Mouse (Mus musculus) CH12.LX (cell line): Measurements from ENCODE around the gene Procr. TPM values are rescaled to one million over a fixed set of nuclear protein-coding genes. Genes with fewer than 3 reads are reported as not detected.

Experiments used
- DNase-seq: peaks from one replicate; pipeline ENCODE4 v3.0.0-alpha.2; 2013; ENCODE audit errors: extremely low read depth
- H3K27ac ChIP-seq: 2 replicates; pipeline ENCODE4 v1.5.1; 2012; ENCODE audit warnings: low read depth, mild to moderate bottlenecking, control low read depth, moderate library complexity; ENCODE audit not compliant: insufficient read depth
- H3K27me3 ChIP-seq: replicated peaks from 2 replicates; pipeline ENCODE3; 2012; ENCODE audit warnings: inconsistent platforms
- H3K36me3 ChIP-seq, 2 experiments: replicated peaks in 1 of 2; 2 replicates each; pipeline versions ENCODE3 to v1.6.1; 2012; ENCODE audit warnings: inconsistent platforms in 1 of 2, low read length in 1 of 2, mild to moderate bottlenecking in 1 of 2, mixed read lengths in 1 of 2, moderate library complexity in 1 of 2; ENCODE audit not compliant: control insufficient read depth in 1 of 2, insufficient read depth in 1 of 2
- H3K4me1 ChIP-seq, 2 experiments: 2 replicates each; pipeline ENCODE4 v1.6.1; 2012; ENCODE audit warnings: inconsistent platforms in 1 of 2, moderate library complexity in 1 of 2; ENCODE audit not compliant: insufficient read depth in 2 of 2, control insufficient read depth in 1 of 2
- H3K4me2 ChIP-seq: 2 replicates; pipeline ENCODE4 v1.6.1; 2012; ENCODE audit warnings: low read depth, mild to moderate bottlenecking, control low read depth; ENCODE audit not compliant: poor library complexity, insufficient read depth, severe bottlenecking
- H3K4me3 ChIP-seq, 3 experiments: fragments of 150-350 bp in 1 of 3; sonication (generic) in 1 of 3; replicated peaks in 1 of 3; 2 replicates each; pipeline versions ENCODE3 to v1.5.1; 2011 to 2012; ENCODE audit warnings: low read depth in 2 of 3, low read length in 2 of 3, mild to moderate bottlenecking in 2 of 3, moderate library complexity in 2 of 3, control low read depth in 1 of 3, improper control_type of control experiment in 1 of 3, inconsistent platforms in 1 of 3, mixed read lengths in 1 of 3; ENCODE audit not compliant: poor library complexity in 1 of 3
- H3K79me2 ChIP-seq: replicated peaks from 2 replicates; pipeline ENCODE4 v1.6.1; 2012; ENCODE audit warnings: mild to moderate bottlenecking, moderate library complexity; ENCODE audit not compliant: control insufficient read depth, poor library complexity, insufficient read depth, severe bottlenecking; ENCODE audit errors: extremely low read depth
- H3K9ac ChIP-seq: 2 replicates; pipeline ENCODE4 v1.6.1; 2012; ENCODE audit warnings: low read depth, mild to moderate bottlenecking, control low read depth, moderate library complexity; ENCODE audit not compliant: insufficient read depth
- H3K9me3 ChIP-seq: replicated peaks from 2 replicates; pipeline ENCODE3; 2012; ENCODE audit warnings: low read length, inconsistent platforms, mixed read lengths
- BHLHE40 ChIP-seq: IDR thresholded peaks from 2 replicates; pipeline ENCODE4 v1.6.1; 2011; ENCODE audit warnings: mild to moderate bottlenecking, low read depth, low read length, improper control_type of control experiment
- CHD2 ChIP-seq: IDR thresholded peaks from 2 replicates; pipeline ENCODE4 v1.6.1; 2011; ENCODE audit warnings: low read length, improper control_type of control experiment
- E2F4 ChIP-seq: IDR thresholded peaks from 2 replicates; pipeline ENCODE4 v1.6.1; 2011; ENCODE audit warnings: low read depth, low read length, improper control_type of control experiment; ENCODE audit not compliant: insufficient replicate concordance
- ELF1 ChIP-seq: IDR thresholded peaks from 2 replicates; pipeline ENCODE4 v1.6.1; 2014; ENCODE audit warnings: low read depth, mild to moderate bottlenecking, inconsistent platforms, low read length, improper control_type of control experiment
- EP300 ChIP-seq: IDR thresholded peaks from 2 replicates; pipeline ENCODE4 v1.6.1; 2011; ENCODE audit warnings: low read length, improper control_type of control experiment
- GABPA ChIP-seq: IDR thresholded peaks from 2 replicates; pipeline ENCODE4 v1.6.1; 2012; ENCODE audit warnings: low read depth, low read length, improper control_type of control experiment, inconsistent platforms; ENCODE audit not compliant: insufficient replicate concordance
- JUND ChIP-seq: conservative IDR thresholded peaks from 2 replicates; pipeline ENCODE4 v1.6.1; 2011; ENCODE audit warnings: low read depth, low read length, improper control_type of control experiment
- MAFK ChIP-seq: IDR thresholded peaks from 2 replicates; pipeline ENCODE4 v1.6.1; 2011; ENCODE audit warnings: low read length, improper control_type of control experiment; ENCODE audit not compliant: insufficient replicate concordance
- MAX ChIP-seq: IDR thresholded peaks from 2 replicates; pipeline ENCODE4 v1.6.1; 2011; ENCODE audit warnings: low read length, improper control_type of control experiment
- MXI1 ChIP-seq: IDR thresholded peaks from 2 replicates; pipeline ENCODE4 v1.6.1; 2011; ENCODE audit warnings: mild to moderate bottlenecking, low read depth, low read length, improper control_type of control experiment
- MYC ChIP-seq: IDR thresholded peaks from 2 replicates; pipeline ENCODE4 v1.6.1; 2011; ENCODE audit warnings: low read depth, mild to moderate bottlenecking, improper control_type of control experiment, low read length
- NELFE ChIP-seq: IDR thresholded peaks from 2 replicates; pipeline ENCODE4 v1.6.1; 2011; ENCODE audit warnings: low read depth, low read length, improper control_type of control experiment
- NRF1 ChIP-seq: IDR thresholded peaks from 2 replicates; pipeline ENCODE4 v1.6.1; 2014; ENCODE audit warnings: low read depth, mild to moderate bottlenecking, inconsistent platforms, low read length, improper control_type of control experiment, moderate library complexity
- PAX5 ChIP-seq: IDR thresholded peaks from 2 replicates; pipeline ENCODE4 v1.6.1; 2012; ENCODE audit warnings: low read length, inconsistent platforms, mixed read lengths
- POLR2A ChIP-seq: IDR thresholded peaks from 2 replicates; pipeline ENCODE4 v1.6.1; 2011; ENCODE audit warnings: low read depth, mild to moderate bottlenecking, improper control_type of control experiment, low read length
- RAD21 ChIP-seq: IDR thresholded peaks from 2 replicates; pipeline ENCODE4 v1.6.1; 2011; ENCODE audit warnings: low read depth, mild to moderate bottlenecking, low read length, improper control_type of control experiment, moderate library complexity
- RCOR1 ChIP-seq: conservative IDR thresholded peaks from 2 replicates; pipeline ENCODE4 v1.6.1; 2012; ENCODE audit warnings: low read depth, mild to moderate bottlenecking, inconsistent platforms, low read length, improper control_type of control experiment
- SIN3A ChIP-seq: IDR thresholded peaks from 2 replicates; pipeline ENCODE4 v1.6.1; 2012; ENCODE audit warnings: low read length, improper control_type of control experiment, inconsistent platforms
- TCF12 ChIP-seq: IDR thresholded peaks from 2 replicates; pipeline ENCODE4 v1.6.1; 2014; ENCODE audit warnings: low read depth, mild to moderate bottlenecking, inconsistent platforms, low read length, improper control_type of control experiment
- UBTF ChIP-seq: IDR thresholded peaks from 2 replicates; pipeline ENCODE4 v1.6.1; 2012; ENCODE audit warnings: low read depth, mild to moderate bottlenecking, inconsistent platforms, low read length, improper control_type of control experiment, moderate library complexity
- USF1 ChIP-seq: IDR thresholded peaks from 2 replicates; pipeline ENCODE4 v1.6.1; 2014; ENCODE audit warnings: low read depth, mild to moderate bottlenecking, inconsistent platforms, low read length, improper control_type of control experiment
- USF2 ChIP-seq: conservative IDR thresholded peaks from 2 replicates; pipeline ENCODE4 v1.6.1; 2011; ENCODE audit warnings: low read depth, low read length, improper control_type of control experiment
- ZMIZ1 ChIP-seq: IDR thresholded peaks from 2 replicates; pipeline ENCODE4 v1.6.1; 2012; ENCODE audit warnings: low read depth, mild to moderate bottlenecking, inconsistent platforms, low read length, improper control_type of control experiment
- ZNF384 ChIP-seq: IDR thresholded peaks from 2 replicates; pipeline ENCODE4 v1.6.1; 2012; ENCODE audit warnings: low read depth, low read length, improper control_type of control experiment, inconsistent platforms
- dilution Hi-C: fragments of 300-500 bp; cut with MboI; formaldehyde crosslinking; loops from 2 replicates; pipeline ENCODE4 v1.14.3; 2020; ENCODE audit warnings: low sequenced_read_pairs; ENCODE audit not compliant: extremely low pct_unique_long_range_greater_than_20kb, extremely low pct_ligation_motif_present
- in situ Hi-C: fragments of 300-500 bp; cut with MboI; formaldehyde crosslinking; loops from 3 replicates; pipeline ENCODE4 v1.14.3; 2019; ENCODE audit warnings: low sequenced_read_pairs, low pct_ligation_motif_present, low pct_unique_long_range_greater_than_20kb, mixed read lengths
- polyA plus RNA-seq: library from polyadenylated mRNA; unstranded; fragments of >175 nt; gene quantifications from 2 replicates; pipeline ENCODE4 v1.2.1, GENCODE M21; 2012; ENCODE audit warnings: low read depth; ENCODE audit not compliant: insufficient read length
- total RNA-seq, 2 experiments: library from RNA; depleted of rRNA; stranded (reverse); fragments of 300-350 nt in 1 of 2; fragments of >200 nt in 1 of 2; gene quantifications; 2 replicates each; pipeline ENCODE4 v1.2.3; 2012 to 2014

Procr gene
- total and polyA plus RNA-seq, 3 experiments = 0.14 to 2.8 TPM; not detected in 1

DNA sequence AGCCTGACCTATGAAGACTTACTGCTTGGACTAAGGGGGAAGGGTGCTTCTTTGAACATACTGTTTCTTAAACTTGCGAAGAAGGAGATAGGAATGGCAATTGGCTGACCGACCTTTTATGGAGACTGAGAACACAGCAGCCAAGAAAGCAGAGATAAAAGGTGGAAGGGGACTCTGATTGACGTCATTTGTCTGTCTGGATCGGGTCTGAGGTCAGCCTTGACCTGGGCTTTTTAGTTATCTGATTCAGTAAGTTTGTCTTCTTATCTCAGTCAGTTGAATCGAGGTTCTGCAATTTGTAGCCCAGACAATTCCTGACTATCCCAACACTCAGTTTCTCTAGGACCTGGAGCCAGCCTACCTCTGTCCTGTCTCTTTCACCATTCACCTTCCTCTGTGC lies 26.9 kb upstream of the Procr start:
- no peak overlapping the region for H3K27ac ChIP-seq
- H3K9me3 ChIP-seq = no peaks in the 10 kb centered on the region
- dilution Hi-C loops = no loop called here
- no peak overlapping the region for H3K4me2 ChIP-seq
- in situ Hi-C loops = no loop called here
- H3K4me1 ChIP-seq = peaks cover 20 to 37% of the 10 kb centered on the region in 2 experiments
- H3K79me2 ChIP-seq = peaks cover 4% of the 10 kb centered on the region
- no peaks in the 10 kb centered on the region for H3K27me3 ChIP-seq
- H3K36me3 ChIP-seq = peaks cover 27 to 70% of the 10 kb centered on the region in 2 experiments
- no peak for DNase-seq
- TF ChIP-seq EP300 (no peak), MAX (no peak), CHD2 (no peak), SIN3A (no peak), ZMIZ1 (no peak), MXI1 (no peak), USF2 (no peak), RAD21 (no peak)
- TF ChIP-seq, all 38 proteins: peak for 0
- Histone ChIP-seq H3K9ac (no peak overlapping the region), H3K4me3 (no peak overlapping the region)

DNA sequence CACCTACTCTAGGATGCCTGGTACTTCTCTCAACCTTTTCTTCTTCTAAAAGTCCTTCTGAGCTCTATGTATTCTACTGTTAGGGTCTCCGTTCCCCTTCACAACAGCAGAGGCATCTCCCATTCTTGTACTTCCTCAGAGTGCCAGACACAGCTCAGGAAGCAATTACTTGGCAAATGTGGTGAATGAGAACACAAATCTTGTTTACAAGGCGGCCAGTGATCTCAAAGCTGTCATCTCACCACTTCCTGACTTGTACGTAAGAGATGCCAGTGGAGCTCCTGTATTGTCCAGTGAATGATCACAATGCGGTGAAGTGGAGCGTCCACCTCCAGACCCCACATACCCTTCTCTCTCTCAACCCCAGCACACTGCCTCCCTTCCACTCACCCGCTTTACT lies 26.4 kb upstream of the Procr start:
- no peak for DNase-seq
- H3K4me2 ChIP-seq = no peak overlapping the region
- H3K27me3 ChIP-seq = no peaks in the 10 kb centered on the region
- H3K79me2 ChIP-seq = peaks cover 4% of the 10 kb centered on the region
- no peak overlapping the region for H3K9ac ChIP-seq
- dilution Hi-C loops (no loop called here), in situ Hi-C loops (no loop called here)
- H3K4me3 ChIP-seq = no peak overlapping the region
- H3K9me3 ChIP-seq = no peaks in the 10 kb centered on the region
- peaks cover 22 to 65% of the 10 kb centered on the region in 2 experiments for H3K36me3 ChIP-seq
- no peak overlapping the region for H3K27ac ChIP-seq
- peaks cover 20 to 37% of the 10 kb centered on the region in 2 experiments for H3K4me1 ChIP-seq
- TF ChIP-seq JUND (no peak), ZNF384 (no peak), USF1 (no peak), EP300 (no peak), TCF12 (no peak), MXI1 (no peak), NELFE (no peak), GABPA (no peak), ELF1 (no peak), BHLHE40 (no peak), RCOR1 (no peak), PAX5 (no peak), POLR2A (no peak), E2F4 (no peak), NRF1 (no peak), RAD21 (no peak), MAFK (no peak), UBTF (no peak), MYC (no peak), MAX (no peak)
